Mouse (Mus musculus) heart, embryonic 15.5 days (tissue): ENCODE results near the gene Gm5678. TPM values are rescaled to one million over a fixed set of nuclear protein-coding genes. Genes with fewer than 3 reads are reported as not detected.

Experiments used
- ATAC-seq: fragments of 200-750 bp; cut with Nextera tagmentation; replicated peaks from 2 replicates; pipeline ENCODE4 v1.8.0; 2017; ENCODE audit warnings: low read depth, moderate TSS enrichment; ENCODE audit not compliant: insufficient number of reproducible peaks, insufficient read depth, low FRiP score
- H3K27ac ChIP-seq: fragments of 300-500 bp; sonication (generic); 2 replicates; pipeline ENCODE4 v1.5.1; 2015; ENCODE audit warnings: mild to moderate bottlenecking, inconsistent platforms
- H3K27me3 ChIP-seq: fragments of 300-500 bp; sonication (generic); 2 replicates; pipeline ENCODE4 v1.6.1; 2015; ENCODE audit warnings: inconsistent platforms
- H3K36me3 ChIP-seq: fragments of 300-500 bp; sonication (generic); 2 replicates; pipeline ENCODE4 v1.6.1; 2015; ENCODE audit warnings: mild to moderate bottlenecking, inconsistent platforms
- H3K4me1 ChIP-seq: fragments of 300-500 bp; sonication (generic); replicated peaks from 2 replicates; pipeline ENCODE4 v1.6.1; 2015; ENCODE audit warnings: inconsistent platforms
- H3K4me2 ChIP-seq: fragments of 300-500 bp; sonication (generic); 2 replicates; pipeline ENCODE4 v1.6.1; 2015; ENCODE audit warnings: inconsistent platforms, mild to moderate bottlenecking, moderate library complexity
- H3K4me3 ChIP-seq: fragments of 300-500 bp; sonication (generic); 2 replicates; pipeline ENCODE4 v1.5.1; 2015; ENCODE audit warnings: mild to moderate bottlenecking, inconsistent platforms
- H3K9ac ChIP-seq: fragments of 300-500 bp; sonication (generic); 2 replicates; pipeline ENCODE4 v1.6.1; 2015; ENCODE audit warnings: mild to moderate bottlenecking, inconsistent platforms
- H3K9me3 ChIP-seq: fragments of 300-500 bp; sonication (generic); replicated peaks from 2 replicates; pipeline ENCODE4 v1.6.1; 2016; ENCODE audit warnings: inconsistent platforms
- WGBS: fragments of 180-500 bp; shearing (Covaris S2); methylation state at CpG from one replicate; pipeline ENCODE4 v1.1.7; 2015; ENCODE audit warnings: mixed read lengths; 5-methylcytosine and 5-hydroxymethylcytosine counted together
- polyA plus RNA-seq: library from polyadenylated mRNA; unstranded; fragments of >200 nt; fragmentation: Nextera tagmentation; extraction: Ambion mirVana; gene quantifications from 2 replicates; pipeline ENCODE4 v1.2.1, GENCODE M21; 2015

Gm5678 gene
- not detected in 2 replicates for polyA plus RNA-seq

DNA sequence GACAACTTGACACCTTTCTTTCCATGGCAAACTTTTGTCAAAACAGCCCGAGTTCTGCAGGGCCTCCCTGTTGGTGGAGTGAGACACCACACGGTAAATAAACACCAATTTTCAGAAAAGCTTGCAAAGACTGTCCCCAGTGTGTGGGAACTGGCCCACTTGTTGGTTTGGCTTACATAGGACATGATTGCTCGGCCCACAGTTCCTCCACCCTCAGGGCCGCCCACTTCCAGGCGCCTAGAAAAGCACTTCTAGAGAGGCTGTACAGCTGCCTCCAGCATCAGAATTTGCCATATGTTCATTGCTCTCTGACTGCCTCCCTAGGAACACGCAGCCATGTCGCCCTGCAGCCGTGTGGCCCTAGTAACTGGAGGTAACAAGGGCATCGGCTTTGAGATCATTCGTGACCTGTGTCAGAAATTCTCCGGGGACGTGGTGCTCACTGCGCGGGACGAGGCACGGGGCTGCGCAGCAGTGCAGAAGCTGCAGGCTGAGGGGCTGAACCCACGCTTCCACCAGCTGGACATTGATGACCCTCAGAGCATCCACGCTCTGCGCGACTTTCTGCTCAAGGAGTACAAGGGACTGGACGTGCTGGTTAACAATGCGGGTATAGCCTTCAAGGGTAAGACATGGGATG, at the start of gene Gm5678:
Gene Gm5678, plus strand, starts transcription at position 337 of the 640 bp plus-strand sequence.
- H3K27ac ChIP-seq: no peak within 1 kb of the TSS
- no peak within 1 kb of the TSS for H3K4me3 ChIP-seq
- 76% methylated on average over 23 of the region's 23 CpGs for WGBS
- no peak within 1 kb of the TSS for H3K9ac ChIP-seq
- H3K27me3 ChIP-seq: peaks cover 10% of the 10 kb centered on the region; the same call in 1 of the 2 replicates
- no peak within 1 kb of the TSS for H3K4me2 ChIP-seq
- ATAC-seq: no peak
- H3K36me3 ChIP-seq: no peaks in the 10 kb centered on the region
- no peaks in the 10 kb centered on the region for H3K9me3 ChIP-seq
- no peaks in the 10 kb centered on the region for H3K4me1 ChIP-seq

DNA sequence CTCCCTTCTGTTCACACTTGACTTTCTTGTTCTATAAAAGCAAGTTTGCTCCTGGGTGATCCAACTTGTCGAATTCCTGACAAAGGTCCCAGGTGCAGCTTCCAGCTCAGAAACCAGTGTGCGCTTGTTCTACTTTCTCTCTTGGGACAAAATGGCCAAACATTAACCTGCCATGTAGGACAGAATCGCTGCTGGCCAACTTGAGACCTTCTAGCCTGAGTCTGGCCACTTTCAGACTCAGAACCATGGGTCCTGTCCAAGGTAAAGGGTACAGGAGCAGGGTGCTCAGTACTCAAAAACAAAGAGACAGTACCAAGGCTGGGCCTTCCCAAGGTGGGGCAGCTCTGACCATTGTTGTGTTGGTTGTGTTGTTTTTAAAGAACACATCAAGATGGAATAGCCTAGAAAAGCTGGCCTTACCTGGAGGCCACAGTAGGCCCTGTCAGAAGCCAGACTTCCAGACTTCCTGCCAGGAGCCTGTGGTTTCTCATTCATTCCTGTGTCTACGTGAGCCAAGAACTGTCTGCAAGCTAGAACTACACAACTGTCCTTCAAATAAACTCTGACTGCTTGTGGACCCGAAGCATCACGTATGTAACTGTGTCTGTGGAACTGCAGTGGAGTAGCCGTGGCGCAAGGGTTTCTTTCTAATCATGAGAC, 49.4 kb upstream of the Gm5678 start:
- WGBS: 76% methylated on average over 8 of the region's 8 CpGs
- H3K4me3 ChIP-seq: no peak overlapping the region
- no peak overlapping the region for H3K9ac ChIP-seq
- H3K36me3 ChIP-seq: no peaks in the 10 kb centered on the region
- H3K9me3 ChIP-seq: no peaks in the 10 kb centered on the region
- peaks cover 14% of the 10 kb centered on the region for H3K27me3 ChIP-seq
- ATAC-seq: no peak
- H3K4me1 ChIP-seq: peaks cover 7% of the 10 kb centered on the region; the same call in 1 of the 2 replicates
- H3K27ac ChIP-seq: no peak overlapping the region
- H3K4me2 ChIP-seq: no peak overlapping the region

DNA sequence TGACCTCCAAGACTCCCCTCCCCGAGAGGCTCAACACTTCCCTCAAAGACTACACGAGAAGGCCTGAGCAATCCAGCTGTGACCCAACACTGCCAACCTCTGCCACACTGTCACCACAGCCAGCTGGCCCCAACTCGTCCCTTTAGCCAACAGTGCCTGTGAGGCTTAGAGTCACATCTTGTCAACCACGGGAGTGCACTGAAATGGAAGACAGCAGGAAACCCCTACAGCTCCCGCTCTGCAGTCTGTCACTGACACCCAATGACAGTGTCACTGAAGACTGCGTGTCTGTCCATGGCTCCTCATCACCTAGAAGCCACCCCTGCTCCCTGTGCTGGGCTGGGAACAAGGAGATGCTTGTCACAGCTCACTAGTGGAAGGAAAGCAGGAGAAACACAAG, 46.8 kb upstream of the Gm5678 start:
- no peaks in the 10 kb centered on the region for H3K9me3 ChIP-seq
- 28% methylated on average over 6 of the region's 6 CpGs for WGBS
- H3K4me1 ChIP-seq: peaks cover 12% of the 10 kb centered on the region; the same call in 1 of the 2 replicates
- H3K36me3 ChIP-seq: no peaks in the 10 kb centered on the region
- no peak overlapping the region for H3K4me3 ChIP-seq
- no peak overlapping the region for H3K9ac ChIP-seq
- peak overlapping the region; percentile 49; the same call in 1 of the 2 replicates for H3K27ac ChIP-seq
- H3K27me3 ChIP-seq: peaks cover 11% of the 10 kb centered on the region
- no peak overlapping the region for H3K4me2 ChIP-seq
- ATAC-seq: peak; percentile 36; the same call in 1 of the 2 replicates

DNA sequence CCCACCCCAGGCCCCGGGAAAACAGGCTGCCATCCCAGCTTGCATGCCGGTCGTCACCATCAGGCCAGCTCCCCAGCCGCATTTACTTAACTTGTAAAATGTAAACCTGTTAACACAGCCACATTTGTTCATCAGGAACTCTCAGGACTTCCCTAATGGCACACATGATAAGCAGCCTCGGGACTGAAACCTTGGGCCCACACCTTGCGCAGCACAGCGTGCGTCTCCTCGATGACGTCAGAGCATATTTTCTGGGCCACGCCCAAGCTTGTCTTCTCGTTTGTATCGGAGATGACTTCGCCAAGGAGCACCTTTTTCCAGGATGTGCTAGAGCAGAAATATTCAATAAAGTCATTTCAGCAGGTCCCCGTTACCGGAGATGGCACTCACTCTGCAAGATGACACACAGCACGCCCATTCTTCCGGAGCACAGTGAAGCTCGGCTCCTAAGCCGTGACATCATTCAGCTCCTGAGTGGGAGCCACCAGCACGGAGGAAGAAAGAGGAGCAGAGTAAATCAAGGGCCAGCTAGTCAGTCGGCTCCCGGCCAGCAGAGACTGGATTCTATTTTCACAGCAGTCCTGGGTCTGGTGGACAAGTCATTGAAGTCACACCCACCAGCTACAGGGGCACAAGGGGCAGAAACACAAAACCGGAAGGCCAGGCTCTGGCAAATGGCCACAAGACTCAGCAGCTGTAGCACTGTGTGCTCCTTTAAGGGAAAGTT, 42.8 kb upstream of the Gm5678 start:
- Histone ChIP-seq H3K9me3 (no peaks in the 10 kb centered on the region), H3K36me3 (peaks cover 5% of the 10 kb centered on the region; the same call in 1 of the 2 replicates), H3K4me2 (peak overlapping the region; percentile 8; the same call in 1 of the 2 replicates), H3K4me3 (no peak overlapping the region), H3K9ac (no peak overlapping the region), H3K4me1 (peaks cover 17% of the 10 kb centered on the region), H3K27me3 (no peaks in the 10 kb centered on the region), H3K27ac (0 out of 2 replicates have a peak overlapping the region, but pooled peaks have one; percentile 21)
- 77% methylated on average over 24 of the region's 24 CpGs for WGBS
- no peak; the same call in 1 of the 2 replicates for ATAC-seq

DNA sequence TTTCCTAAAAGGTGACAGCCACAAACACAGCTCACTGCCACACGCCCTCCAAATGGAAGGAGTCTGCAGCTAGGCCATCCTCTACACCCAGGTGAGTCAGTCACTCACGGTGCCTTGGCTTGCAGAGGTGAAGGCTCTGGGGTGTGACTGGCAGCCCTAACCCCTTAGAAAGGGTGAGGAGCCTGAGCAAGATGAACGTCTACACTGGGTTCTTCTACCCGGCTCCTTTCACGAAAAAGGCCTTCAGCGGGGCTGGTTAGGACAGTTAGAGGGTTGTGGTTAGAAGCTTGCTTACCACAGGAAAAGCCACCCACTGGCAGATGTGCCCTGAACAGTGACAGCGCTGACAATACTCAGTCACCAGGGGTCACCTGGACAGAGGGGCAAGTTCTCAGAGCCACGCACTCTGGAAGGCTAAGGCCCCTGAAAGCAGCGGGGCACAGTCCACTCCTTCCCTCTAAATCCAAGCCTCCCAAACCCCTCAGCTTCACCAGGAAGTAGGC, 42.1 kb upstream of the Gm5678 start:
- Histone ChIP-seq H3K9me3 (no peaks in the 10 kb centered on the region), H3K4me3 (no peak overlapping the region), H3K27me3 (no peaks in the 10 kb centered on the region), H3K4me2 (peak overlapping the region; percentile 8; the same call in 1 of the 2 replicates), H3K4me1 (peaks cover 17% of the 10 kb centered on the region), H3K27ac (peak overlapping the region; percentile 21; the same call in 1 of the 2 replicates), H3K9ac (no peak overlapping the region), H3K36me3 (peaks cover 8% of the 10 kb centered on the region; the same call in 1 of the 2 replicates)
- WGBS: 85% methylated on average over 9 of the region's 9 CpGs
- ATAC-seq: no peak

DNA sequence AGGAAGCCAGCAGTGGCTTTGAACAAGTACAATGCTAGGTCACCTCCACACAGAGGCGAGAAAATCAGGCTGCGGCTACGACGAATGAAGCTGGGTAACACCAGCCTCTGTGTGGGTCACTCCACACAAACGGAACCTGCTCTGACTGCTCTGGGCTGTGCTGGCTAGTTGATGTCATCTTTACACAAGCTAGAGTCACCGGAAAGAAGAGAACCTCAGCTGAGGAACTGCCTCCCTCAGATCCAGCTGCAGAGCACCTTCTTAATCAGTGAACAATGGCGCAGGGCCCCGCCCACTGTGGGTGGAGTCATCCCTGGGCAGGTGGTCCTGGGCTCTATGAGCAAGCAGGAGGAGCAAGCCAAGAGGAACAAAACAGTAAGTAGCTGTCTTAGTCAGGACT, 41.5 kb upstream of the Gm5678 start:
- 67% methylated on average over 8 of the region's 8 CpGs for whole genome bisulfite sequencing
- Histone ChIP-seq H3K27ac (no peak overlapping the region), H3K9me3 (no peaks in the 10 kb centered on the region), H3K36me3 (peaks cover 11% of the 10 kb centered on the region; the same call in 1 of the 2 replicates), H3K4me3 (no peak overlapping the region), H3K27me3 (no peaks in the 10 kb centered on the region), H3K4me1 (peaks cover 13% of the 10 kb centered on the region), H3K4me2 (no peak overlapping the region; the same call in 1 of the 2 replicates), H3K9ac (no peak overlapping the region)
- ATAC-seq: no peak; the same call in 1 of the 2 replicates

DNA sequence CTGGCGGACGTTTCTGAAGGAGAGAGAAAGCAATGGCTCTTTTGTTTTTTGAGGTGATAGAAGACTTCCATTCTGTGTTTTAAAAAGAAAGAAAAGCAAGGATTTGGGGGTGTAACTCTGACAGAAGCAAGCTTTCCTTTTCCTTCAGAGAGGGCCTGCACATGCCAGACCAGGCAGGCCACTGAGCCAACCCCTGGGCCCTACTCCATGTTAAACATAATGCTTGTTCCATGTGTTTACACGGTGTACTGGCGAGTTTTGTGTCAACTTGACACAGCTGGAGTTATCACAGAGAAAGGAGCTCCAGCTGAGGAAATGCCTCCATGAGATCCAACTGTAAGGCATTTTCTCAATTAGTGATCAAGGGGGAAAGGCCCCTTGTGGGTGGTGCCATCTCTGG, 39.6 kb upstream of the Gm5678 start:
- no peak overlapping the region for H3K4me2 ChIP-seq
- H3K27me3 ChIP-seq: no peaks in the 10 kb centered on the region
- H3K4me3 ChIP-seq: no peak overlapping the region
- peaks cover 11% of the 10 kb centered on the region; the same call in 1 of the 2 replicates for H3K36me3 ChIP-seq
- peaks cover 13% of the 10 kb centered on the region for H3K4me1 ChIP-seq
- no peaks in the 10 kb centered on the region for H3K9me3 ChIP-seq
- no peak overlapping the region for H3K9ac ChIP-seq
- 0 out of 2 replicates have a peak overlapping the region, but pooled peaks have one; percentile 24 for H3K27ac ChIP-seq
- WGBS: 60% methylated on average over 4 of the region's 4 CpGs
- ATAC-seq: no peak

DNA sequence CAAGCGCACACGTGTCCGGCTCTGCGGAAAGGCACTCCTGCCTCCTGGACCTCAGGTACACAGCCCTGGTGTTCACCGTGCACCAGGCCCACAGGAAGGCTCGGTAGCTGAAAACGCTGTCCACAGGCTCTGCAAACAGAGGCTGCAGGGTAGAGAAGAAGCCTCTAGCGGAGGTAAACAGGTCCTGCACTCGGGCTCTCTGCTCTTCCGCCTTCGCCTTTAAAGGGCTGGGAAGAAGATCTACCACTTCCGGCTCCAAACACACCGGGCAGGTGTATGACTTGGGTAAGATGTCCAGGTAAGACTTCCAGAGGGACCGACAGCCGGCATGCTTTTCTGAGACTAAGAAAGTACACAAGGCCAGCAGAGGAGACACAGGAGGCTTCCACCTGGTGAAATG, 37.0 kb upstream of the Gm5678 start:
- H3K27ac ChIP-seq: no peak overlapping the region
- H3K9me3 ChIP-seq: no peaks in the 10 kb centered on the region
- no peak overlapping the region for H3K4me3 ChIP-seq
- no peak overlapping the region for H3K9ac ChIP-seq
- whole genome bisulfite sequencing: 94% methylated on average over 15 of the region's 15 CpGs
- H3K36me3 ChIP-seq: peaks cover 11% of the 10 kb centered on the region; the same call in 1 of the 2 replicates
- no peak for ATAC-seq
- peaks cover 8% of the 10 kb centered on the region for H3K4me1 ChIP-seq
- no peaks in the 10 kb centered on the region for H3K27me3 ChIP-seq
- H3K4me2 ChIP-seq: no peak overlapping the region

DNA sequence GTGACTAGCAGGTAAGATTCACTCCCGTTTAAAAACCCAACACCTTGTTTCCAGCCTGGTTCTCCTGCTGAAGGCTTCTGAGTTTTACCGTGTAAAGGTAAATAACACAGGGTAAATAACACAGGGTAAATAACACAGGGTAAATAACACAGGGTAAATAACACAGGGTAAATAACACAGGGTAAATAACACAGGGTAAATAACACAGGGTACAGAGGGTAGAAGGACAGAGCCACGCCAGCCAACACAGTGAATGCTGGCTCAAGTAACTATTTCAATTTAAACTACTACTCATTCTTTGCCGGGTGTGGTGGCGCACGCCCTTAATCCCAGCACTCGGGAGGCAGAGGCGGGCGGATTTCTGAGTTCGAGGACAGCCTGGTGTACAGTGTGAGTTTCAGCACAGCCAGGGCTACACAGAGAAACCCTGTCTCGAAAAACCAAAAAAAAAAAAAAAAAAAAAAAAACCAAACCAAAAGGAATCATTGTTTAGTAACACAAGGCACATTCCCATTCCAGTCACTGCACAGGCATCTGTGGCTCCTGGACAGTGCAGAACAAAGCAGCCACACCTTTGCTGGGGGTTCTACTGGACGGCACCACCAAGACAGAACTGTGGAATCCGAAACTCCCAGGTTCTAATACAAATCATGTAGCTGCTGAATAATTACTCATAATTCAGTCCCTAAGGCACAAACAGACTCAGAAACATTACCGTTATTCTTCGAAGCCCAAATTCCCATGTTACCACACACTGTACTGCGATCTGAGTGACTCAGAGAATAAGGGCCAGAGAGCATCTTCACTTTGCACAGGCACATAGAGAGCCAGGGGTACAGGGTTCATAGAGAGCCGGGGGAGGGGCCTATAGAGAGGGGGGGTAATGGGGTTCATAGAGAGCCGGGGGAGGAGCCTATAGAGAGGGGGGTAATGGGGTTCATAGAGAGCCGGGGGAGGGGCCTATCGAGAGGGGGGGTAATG, 36.2 kb upstream of the Gm5678 start:
- no peak overlapping the region for H3K27ac ChIP-seq
- ATAC-seq: no peak
- WGBS: 88% methylated on average over 20 of the region's 20 CpGs
- peaks cover 8% of the 10 kb centered on the region for H3K4me1 ChIP-seq
- H3K4me3 ChIP-seq: no peak overlapping the region
- H3K4me2 ChIP-seq: no peak overlapping the region
- no peaks in the 10 kb centered on the region for H3K27me3 ChIP-seq
- H3K9me3 ChIP-seq: no peaks in the 10 kb centered on the region
- peaks cover 11% of the 10 kb centered on the region; the same call in 1 of the 2 replicates for H3K36me3 ChIP-seq
- H3K9ac ChIP-seq: no peak overlapping the region

DNA sequence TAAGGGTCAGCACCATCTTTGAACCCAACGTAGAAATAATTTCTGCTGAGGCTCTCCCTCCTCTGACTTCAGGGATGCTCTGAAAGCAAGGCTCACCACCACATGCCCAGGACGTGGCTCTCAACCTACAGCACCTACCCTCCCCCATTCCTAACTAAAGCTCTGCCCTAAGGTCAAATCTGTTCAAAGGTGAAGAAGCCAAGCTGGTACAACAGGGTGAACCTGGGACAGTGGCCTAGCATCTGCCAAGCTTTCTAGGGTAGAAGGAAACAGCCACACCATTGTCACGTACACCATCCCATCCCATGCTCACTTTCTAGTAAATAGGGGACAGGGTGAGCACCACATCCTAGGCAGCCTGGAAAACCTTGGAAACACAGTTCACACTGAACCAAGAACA, 35.2 kb upstream of the Gm5678 start:
- no peak for ATAC-seq
- Histone ChIP-seq H3K9me3 (no peaks in the 10 kb centered on the region), H3K4me1 (peaks cover 4% of the 10 kb centered on the region), H3K9ac (no peak overlapping the region), H3K36me3 (peaks cover 11% of the 10 kb centered on the region; the same call in 1 of the 2 replicates), H3K27ac (no peak overlapping the region), H3K27me3 (no peaks in the 10 kb centered on the region), H3K4me2 (no peak overlapping the region), H3K4me3 (no peak overlapping the region)
- WGBS: 93% methylated on average over 3 of the region's 3 CpGs
